Mouse (Mus musculus) left cerebral cortex, adult 2 months (tissue): ENCODE results near the gene Sdccag8. TPM values are rescaled to one million over a fixed set of nuclear protein-coding genes. Genes with fewer than 3 reads are reported as not detected.
A peak's percentile ranks its signal among the peaks of the same experiment; 100 is the strongest.

Source experiments
- DNase-seq, 2 experiments: peaks; one replicate each; pipeline ENCODE4 v3.0.0; 2021 to 2022; ENCODE audit warnings: low spot score in 2 of 2, mixed read lengths in 1 of 2; ENCODE audit errors: extremely low spot score in 1 of 2
- H3K27ac ChIP-seq: fragments of 200-600 bp; 2 replicates; pipeline ENCODE4 v1.8.1; 2022
- H3K4me3 ChIP-seq: fragments of 200-600 bp; 2 replicates; pipeline ENCODE4 v1.8.1; 2022
- CTCF ChIP-seq: fragments of 200-600 bp; IDR thresholded peaks from 2 replicates; pipeline ENCODE4 v1.8.1; 2022; ENCODE audit warnings: antibody characterized with exemption, mild to moderate bottlenecking, moderate library complexity
- intact Hi-C: fragments of 180-260 bp; cut with DNase I; formaldehyde crosslinking; loops from one replicate; pipeline ENCODE4 v1.15.1; 2025
- total RNA-seq, 2 experiments: library from RNA; stranded (reverse); gene quantifications; 2 replicates each; pipeline ENCODE4 v1.2.3; 2021

Gene Sdccag8
- total RNA-seq, 2 experiments from 2014 or later: 17.6 TPM

DNA sequence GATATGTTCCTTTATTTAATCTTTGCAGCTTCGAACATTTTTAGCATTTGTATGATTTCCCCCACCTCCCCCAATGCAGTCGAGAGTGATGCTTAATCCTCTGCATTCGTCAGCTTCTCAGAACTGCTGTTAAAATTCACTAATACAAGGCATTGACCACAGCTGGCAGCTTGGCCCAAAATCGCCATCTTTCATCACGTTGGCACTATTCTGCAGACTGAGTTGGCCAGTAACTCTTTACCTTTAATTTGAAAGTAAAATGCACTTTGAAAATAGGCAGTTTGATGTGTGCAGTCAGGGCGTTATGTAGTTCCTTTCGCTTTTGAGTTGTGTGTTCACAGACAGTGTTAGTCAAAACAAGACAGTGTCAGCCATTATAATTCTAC is 132.3 kb downstream of the Sdccag8 start:
- intact Hi-C loops: loop anchor here (5.0 kb wide), 1 partner anchor 36 kb away; no protein-coding TSS in a partner anchor
- no peak for TF ChIP-seq CTCF
- no peak overlapping the region for H3K4me3 ChIP-seq
- no peak for DNase-seq
- H3K27ac ChIP-seq: peak overlapping the region; percentile 74; the same call in 1 of the 2 replicates

DNA sequence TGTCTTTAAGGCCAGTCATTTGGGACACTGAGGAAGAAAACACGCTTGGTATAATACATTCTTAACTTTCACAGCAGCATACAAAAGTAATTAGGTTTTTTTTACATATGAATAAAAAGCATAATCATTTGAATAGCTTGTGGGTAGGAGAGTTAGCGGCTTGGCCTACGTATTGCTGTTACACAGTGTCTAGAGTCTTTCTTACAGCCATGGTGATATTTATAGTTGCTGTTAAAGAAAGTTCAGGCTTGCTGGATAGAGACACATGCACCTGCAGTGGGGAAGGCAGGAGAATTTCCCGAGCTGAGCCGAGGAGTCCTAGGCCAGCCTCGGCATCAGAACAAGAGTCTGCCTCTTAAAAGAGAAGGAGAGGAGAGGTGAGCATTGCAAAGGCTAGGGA is 134.4 kb downstream of the Sdccag8 start:
- peak overlapping the region; percentile 38; the same call in 1 of the 2 replicates for H3K27ac ChIP-seq
- intact Hi-C loops: loop anchor here (5.0 kb wide), 1 partner anchor 33 kb away; no protein-coding TSS in a partner anchor
- DNase-seq: no peak
- no peak for TF ChIP-seq CTCF
- no peak overlapping the region for H3K4me3 ChIP-seq

DNA sequence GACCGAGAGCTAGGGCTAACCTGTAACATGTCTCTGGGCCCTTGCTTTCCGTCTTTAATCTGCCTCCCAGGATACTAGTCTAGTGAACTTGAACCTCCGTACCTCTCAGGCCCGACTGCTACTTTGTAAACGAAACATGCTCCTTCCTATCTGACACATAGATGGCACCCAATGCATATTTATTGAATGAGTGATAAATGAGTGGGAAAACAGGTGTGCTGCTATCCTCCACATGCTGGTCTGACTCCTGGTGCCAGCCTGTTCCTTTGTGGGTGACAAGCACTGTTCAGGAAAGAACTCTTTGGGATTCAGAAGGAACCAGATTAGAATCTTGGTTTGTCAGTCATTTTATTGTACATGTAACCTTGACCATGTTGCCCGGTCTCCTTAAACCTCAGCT is 134.9 kb downstream of the Sdccag8 start:
- TF ChIP-seq CTCF: no peak
- intact Hi-C loops: loop anchor here (5.0 kb wide), 1 partner anchor 33 kb away; no protein-coding TSS in a partner anchor
- H3K27ac ChIP-seq: peak overlapping the region; percentile 38
- DNase-seq: no peak
- H3K4me3 ChIP-seq: no peak overlapping the region

DNA sequence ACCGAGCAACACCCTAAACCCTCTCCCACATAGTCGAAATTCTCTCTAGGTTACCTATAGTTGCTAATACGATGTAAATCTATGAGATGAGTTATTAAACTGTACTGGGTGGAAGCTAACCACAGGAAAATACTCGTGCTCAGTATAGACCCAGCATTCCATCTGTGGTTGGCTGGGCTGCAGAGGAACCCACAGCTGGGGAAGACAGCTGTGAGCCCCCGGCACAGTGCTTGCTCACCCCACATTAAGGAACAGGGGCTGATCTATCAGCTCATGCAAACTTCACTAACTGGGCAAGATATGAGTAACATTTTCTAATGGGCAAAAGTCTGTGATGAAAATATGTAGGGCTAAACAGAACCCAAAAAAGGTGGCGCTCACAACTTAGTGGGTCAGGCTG is 135.6 kb downstream of the Sdccag8 start:
- H3K27ac ChIP-seq: peak overlapping the region; percentile 51
- intact Hi-C loops: no loop called here
- TF ChIP-seq CTCF: no peak

DNA sequence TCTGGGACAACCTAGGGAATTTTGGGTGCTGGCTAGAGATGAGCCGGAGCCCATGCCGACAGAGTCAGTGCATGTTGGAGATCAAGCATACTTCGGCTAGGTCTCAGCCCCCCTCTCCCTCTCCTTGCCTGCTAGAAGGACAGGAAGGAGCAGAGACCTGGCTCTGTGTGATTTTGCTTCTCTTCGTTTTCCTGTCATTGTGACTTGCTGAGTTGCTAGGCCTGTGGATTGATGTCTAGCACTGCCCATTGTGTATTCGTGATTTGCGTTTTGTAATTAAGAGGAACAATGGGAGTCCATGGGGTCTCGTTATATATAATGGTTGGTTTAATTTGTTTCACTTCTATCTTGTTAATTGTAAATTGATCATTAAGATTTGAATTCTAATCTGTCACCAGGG is 137.4 kb downstream of the Sdccag8 start:
- H3K27ac ChIP-seq: no peak overlapping the region
- no peak for DNase-seq
- TF ChIP-seq CTCF: no peak
- intact Hi-C loops: no loop called here
- no peak overlapping the region for H3K4me3 ChIP-seq

More for the DNA sequence above, 135.6 kb downstream of the Sdccag8 start:
- H3K4me3 ChIP-seq: no peak overlapping the region
- no peak for DNase-seq

DNA sequence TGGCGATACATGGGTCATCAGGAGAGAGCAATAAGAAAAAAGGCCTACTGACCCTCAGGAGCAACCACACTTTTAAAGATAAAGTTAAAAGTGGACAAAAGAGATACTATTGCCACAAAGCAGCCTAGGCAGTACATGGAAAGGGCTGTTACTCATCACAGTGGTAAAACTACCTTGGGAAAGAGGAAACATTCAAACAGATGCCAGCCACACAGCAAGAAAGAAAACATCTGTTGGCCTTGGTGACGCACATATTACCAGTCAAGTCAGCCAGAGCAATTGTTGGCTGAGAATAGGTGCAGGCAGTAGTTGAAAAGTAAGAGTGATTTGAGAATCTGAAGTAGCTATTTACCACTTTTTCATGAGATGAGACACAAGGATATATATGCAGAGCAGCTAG is 143.9 kb downstream of the Sdccag8 start:
- no peak for DNase-seq
- no peak for TF ChIP-seq CTCF
- intact Hi-C loops: no loop called here
- H3K4me3 ChIP-seq: no peak overlapping the region
- no peak overlapping the region for H3K27ac ChIP-seq

DNA sequence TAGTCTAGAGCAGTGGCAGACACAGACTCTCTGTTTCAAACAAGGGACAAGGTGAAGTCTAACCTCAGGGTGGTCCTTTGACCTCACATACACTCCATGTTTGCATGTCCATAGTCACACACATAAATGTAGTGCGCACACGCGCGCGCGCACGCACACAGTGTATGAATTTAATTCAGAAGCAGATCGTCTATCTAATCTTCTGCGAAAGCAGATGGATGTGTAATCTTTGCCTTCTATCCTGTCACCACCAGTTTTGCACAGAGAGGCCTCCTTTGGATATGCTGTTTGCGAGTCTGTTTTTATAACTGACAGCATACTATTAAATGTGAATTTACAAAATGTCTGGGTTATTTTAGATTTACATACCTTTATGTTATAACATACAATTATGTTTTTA is 147.3 kb downstream of the Sdccag8 start:
- Histone ChIP-seq H3K4me3 (no peak overlapping the region), H3K27ac (no peak overlapping the region)
- TF ChIP-seq CTCF: no peak
- no peak for DNase-seq
- intact Hi-C loops: no loop called here

DNA sequence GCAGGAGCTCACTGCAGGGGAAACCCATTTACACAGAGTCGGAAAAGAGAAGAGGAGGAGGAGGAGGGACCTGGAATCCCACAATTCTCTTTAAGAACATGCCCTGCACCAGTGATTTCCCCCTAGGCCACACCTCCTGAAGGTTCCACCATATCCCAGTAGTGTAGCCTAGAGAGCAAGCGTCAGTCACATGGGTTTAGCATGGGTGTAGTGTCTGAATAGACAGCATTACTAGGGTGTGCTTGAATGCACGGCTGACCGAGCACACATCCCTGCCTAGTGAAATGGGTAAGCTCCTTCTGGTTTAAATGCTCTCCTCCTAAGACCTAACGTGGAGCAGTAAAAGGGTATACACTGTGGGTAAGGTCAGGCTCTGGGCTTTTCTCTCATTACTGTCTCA is 148.4 kb downstream of the Sdccag8 start:
- intact Hi-C loops: no loop called here
- DNase-seq: no peak
- H3K4me3 ChIP-seq: no peak overlapping the region
- TF ChIP-seq CTCF: no peak
- no peak overlapping the region for H3K27ac ChIP-seq

DNA sequence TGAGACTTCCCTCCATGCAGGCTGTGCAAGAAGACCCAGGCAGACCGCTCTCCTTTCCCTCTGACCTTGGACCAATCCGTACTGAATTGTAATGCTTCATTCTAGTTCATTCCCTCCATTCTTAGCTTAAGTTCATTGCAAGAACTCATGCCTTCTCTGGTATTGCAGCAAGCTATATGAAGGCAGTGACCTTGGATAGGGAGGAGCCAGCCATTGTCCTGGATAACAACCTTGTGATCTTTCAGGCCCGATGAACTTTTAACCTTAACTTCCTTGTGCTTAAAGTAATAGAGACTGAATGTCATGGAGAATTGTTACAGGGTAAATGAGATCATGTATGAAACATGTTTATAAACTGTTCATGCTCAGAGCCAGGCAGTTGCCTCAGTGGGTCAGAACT is 152.8 kb downstream of the Sdccag8 start:
- intact Hi-C loops: no loop called here
- no peak for DNase-seq
- no peak for TF ChIP-seq CTCF
- Histone ChIP-seq H3K4me3 (no peak overlapping the region), H3K27ac (no peak overlapping the region)

DNA sequence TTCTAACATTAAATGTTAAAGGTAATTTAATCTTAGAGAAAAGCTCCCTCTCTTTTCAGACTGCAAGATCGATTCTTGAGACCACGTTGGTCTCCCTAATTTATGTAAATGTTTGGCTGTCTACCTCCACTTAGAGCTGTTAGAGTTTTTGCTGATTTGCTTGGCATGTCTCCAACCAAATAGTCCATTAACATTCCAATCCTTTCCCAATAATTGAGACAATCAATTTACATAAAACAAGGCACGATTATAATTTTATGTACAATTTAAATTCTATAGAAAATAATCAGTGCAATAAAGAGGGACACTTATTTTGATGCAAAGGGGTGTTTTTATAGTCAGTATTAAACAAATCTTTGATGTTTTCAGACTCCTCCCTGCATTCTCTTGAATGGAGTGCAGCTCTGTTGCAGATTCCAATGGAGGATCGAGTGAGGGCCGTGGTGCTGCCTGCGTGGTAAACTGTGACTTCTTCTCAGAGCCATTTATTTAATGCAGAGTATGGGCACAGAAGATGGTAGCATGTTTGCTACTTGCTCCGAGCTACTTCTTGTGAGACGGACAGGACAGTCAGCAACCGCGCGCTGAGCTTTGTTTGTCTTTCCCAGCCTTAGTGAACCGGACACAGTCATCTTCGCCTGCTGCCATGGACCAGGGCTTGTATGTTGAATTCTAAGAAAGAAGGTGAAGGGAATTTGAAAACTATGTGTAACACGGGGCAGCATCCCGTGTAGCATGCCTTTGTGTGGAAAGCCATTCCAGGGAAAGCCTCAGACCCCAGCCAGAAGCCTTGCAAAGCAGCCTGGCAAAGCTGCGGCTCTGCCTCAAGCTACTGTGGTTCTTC is 156.4 kb downstream of the Sdccag8 start:
- no peak for DNase-seq
- no peak overlapping the region for H3K4me3 ChIP-seq
- peak overlapping the region; percentile 54; the same call in 1 of the 2 replicates for H3K27ac ChIP-seq
- intact Hi-C loops: no loop called here
- TF ChIP-seq CTCF: no peak

DNA sequence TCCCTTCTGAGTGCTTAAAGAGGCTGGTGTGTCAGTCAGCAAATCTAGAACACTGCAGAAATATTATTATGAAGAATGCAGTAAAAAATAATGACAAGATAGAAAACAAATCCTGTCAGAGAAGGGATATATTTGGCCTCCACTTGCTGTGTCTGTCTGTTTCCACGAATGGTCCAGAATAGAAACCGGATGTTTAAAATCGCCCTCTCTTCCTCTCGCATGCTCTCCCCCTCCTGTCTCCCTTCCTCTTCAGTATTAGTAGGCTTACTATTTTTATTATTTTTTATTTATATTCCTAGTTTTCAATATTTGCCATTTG is 157.0 kb downstream of the Sdccag8 start:
- intact Hi-C loops: no loop called here
- H3K4me3 ChIP-seq: no peak overlapping the region
- DNase-seq: no peak
- H3K27ac ChIP-seq: peak overlapping the region; percentile 54; the same call in 1 of the 2 replicates
- TF ChIP-seq CTCF: no peak

DNA sequence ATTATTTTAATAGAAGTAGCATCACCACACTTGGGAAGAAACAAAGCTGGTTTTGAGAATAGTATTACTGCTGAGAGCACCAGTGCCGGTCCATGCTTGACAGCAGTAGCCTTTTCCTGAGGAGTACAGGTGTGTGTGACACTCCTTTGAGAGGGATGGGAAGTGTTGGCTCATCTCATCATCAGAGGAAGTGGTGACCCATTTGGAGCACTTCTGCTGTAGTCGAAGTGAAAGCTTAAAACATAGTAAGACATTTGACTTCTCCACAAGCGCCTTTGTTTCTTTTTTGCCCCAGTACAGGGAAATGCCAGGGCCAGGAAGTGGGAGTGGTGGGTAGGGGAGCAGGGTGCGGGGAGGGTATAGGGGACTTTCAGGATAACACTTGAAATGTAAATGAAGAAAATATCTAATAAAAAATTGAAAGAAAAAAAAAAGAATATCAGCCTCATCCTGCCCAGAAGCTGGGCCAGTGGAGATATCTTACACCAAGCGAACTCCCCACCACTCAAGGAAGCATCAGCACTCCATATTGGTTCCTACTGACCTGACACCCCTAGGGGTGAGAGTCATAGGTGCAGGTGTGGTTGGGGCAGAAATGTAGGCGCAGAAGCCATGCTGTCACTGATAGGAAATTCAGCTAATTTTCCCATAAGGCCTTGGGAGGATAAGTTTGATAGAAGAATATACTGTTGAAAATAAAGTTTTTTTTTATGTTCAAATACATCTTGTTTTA is 159.1 kb downstream of the Sdccag8 start:
- Histone ChIP-seq H3K4me3 (no peak overlapping the region), H3K27ac (no peak overlapping the region)
- TF ChIP-seq CTCF: no peak; the same call in 1 of the 2 replicates
- DNase-seq: no peak
- intact Hi-C loops: no loop called here
